Mouse (Mus musculus) cortical plate, adult 2 months (tissue): ENCODE results near the gene Fpgs.

Source experiments
- CTCF ChIP-seq: fragments of 200-500 bp; IDR thresholded peaks from 2 replicates; pipeline ENCODE4 v1.5.1; 2011; ENCODE audit warnings: mild to moderate bottlenecking, control low read depth, low read length; ENCODE audit not compliant: insufficient read depth; ENCODE audit errors: extremely low read depth
- POLR2A ChIP-seq: fragments of 200-500 bp; IDR thresholded peaks from 2 replicates; pipeline ENCODE4 v1.6.1; 2011; ENCODE audit warnings: mild to moderate bottlenecking, low read length, control low read depth; ENCODE audit not compliant: insufficient read depth; ENCODE audit errors: extremely low read depth

DNA sequence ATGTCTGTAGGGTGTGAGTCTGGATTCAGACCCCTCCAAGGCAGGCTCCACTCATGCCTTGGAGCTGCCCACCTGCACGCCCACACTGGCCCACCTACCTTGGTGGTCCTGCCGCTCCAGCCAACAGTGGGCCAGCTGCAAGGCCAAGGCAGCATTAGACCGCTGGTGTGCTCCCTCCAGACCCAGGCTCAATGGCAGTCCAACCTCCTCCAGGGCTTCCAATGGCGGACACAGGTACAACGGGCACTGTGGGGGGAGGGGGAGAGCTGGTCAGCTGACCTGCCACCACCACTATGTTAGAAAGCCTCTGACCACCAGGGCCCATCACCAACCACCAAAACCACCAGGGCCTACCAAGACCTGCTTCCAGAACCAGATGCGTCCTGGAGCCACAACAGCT, 17.3 kb downstream of the Fpgs start:
- TF ChIP-seq POLR2A (no peak), CTCF (no peak)
